Mouse (Mus musculus) myocyte (in vitro differentiated cells): Measurements from ENCODE around the gene Dhx35.

Experiments used
- E2F4 ChIP-seq: IDR thresholded peaks from one replicate; pipeline ENCODE4 v1.6.1; 2011; ENCODE audit warnings: mild to moderate bottlenecking, control low read depth, moderate library complexity; ENCODE audit not compliant: insufficient read depth
- POLR2A ChIP-seq: IDR thresholded peaks from one replicate; pipeline ENCODE4 v1.6.1; 2011; ENCODE audit warnings: low read depth, mild to moderate bottlenecking, control low read depth, moderate library complexity; ENCODE audit not compliant: insufficient read length
- TCF12 ChIP-seq: IDR thresholded peaks from one replicate; pipeline ENCODE4 v1.6.1; 2011; ENCODE audit warnings: mild to moderate bottlenecking, control low read depth; ENCODE audit not compliant: poor library complexity, insufficient read depth, severe bottlenecking

GRCm38 (mm10) chr2:158888531-158888930 is 93.9 kb downstream of the Dhx35 start:
- TF ChIP-seq E2F4 (no peak), TCF12 (no peak), POLR2A (no peak)
